In the genomic region with DNA sequence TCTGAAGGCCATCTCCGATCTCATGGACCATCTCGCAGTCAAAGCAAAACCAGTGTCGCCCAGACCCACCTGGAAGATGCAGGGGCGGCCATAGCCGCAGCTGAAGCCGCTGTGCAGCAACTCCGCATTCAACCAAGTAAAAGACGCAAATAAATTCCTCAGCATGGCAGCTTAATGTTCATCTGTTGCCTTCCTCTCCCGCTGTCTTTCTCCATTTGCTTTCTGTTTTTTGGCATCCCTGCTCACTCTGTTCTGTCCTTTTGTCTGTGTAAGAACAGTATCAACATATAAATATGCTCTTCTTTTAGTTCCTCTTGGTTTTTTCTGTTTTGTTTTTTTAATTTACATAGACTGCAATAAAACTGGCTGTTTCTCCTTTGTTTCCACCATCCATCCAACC, we compare ENCODE assay signal across 22 mouse cellular contexts.
A peak's percentile ranks its signal among the peaks of the same experiment; 100 is the strongest.
DNase-seq lines count a peak whose midpoint lies in the region; TF ChIP-seq lines count a peak whose summit lies in the region.
"Had no signal": no experiment of that assay in that cellular context is flagged by ENCODE, and none has a peak within 500 bp of the region (broad histone marks: within the 10 kb centered on the region; RNA-seq: fewer than 3 reads in every experiment).

No protein-coding gene starts in this region.

- H3K27me3 ChIP-seq in cerebellum, adult 2 months (ENCODE audit: control insufficient read depth, insufficient read depth, low read length) = no peaks in the 10 kb centered on the region
- H3K27me3 ChIP-seq: embryonic facial prominence, embryonic 13.5 days; forebrain, embryonic 12.5 days; forebrain, embryonic 15.5 days; hindbrain, embryonic 12.5 days; hindbrain, embryonic 15.5 days had no signal

- H3K27ac ChIP-seq in cerebellum, adult 2 months (ENCODE audit: insufficient read depth, low read length) = no peak overlapping the region
- H3K27ac ChIP-seq: embryonic facial prominence, embryonic 10.5 days; embryonic facial prominence, embryonic 13.5 days; forebrain, embryonic 12.5 days; forebrain, embryonic 15.5 days; gastrocnemius, adult 2 months; hindbrain, embryonic 12.5 days; hindbrain, embryonic 15.5 days had no signal

- no peak overlapping the region for H3K4me3 ChIP-seq in cerebellum, adult 2 months (replicated peaks; ENCODE audit: insufficient read depth, low read depth, low read length)
- H3K4me3 ChIP-seq: embryonic facial prominence, embryonic 10.5 days; embryonic facial prominence, embryonic 13.5 days; erythroblast, embryonic 14.5 days; forebrain, embryonic 12.5 days; forebrain, embryonic 15.5 days; gastrocnemius, adult 2 months; hindbrain, embryonic 12.5 days; hindbrain, embryonic 15.5 days had no signal

- TF ChIP-seq POLR2A in cerebellum, adult 2 months (IDR thresholded peaks at IDR 0.05; ENCODE audit: borderline replicate concordance, insufficient read depth, low read length) = no peak

- no peaks in the 10 kb centered on the region for H3K4me1 ChIP-seq in cerebellum, adult 2 months (ENCODE audit: control insufficient read depth, insufficient read depth, low read length)
- H3K4me1 ChIP-seq: embryonic facial prominence, embryonic 10.5 days; embryonic facial prominence, embryonic 13.5 days; forebrain, embryonic 12.5 days; forebrain, embryonic 15.5 days; hindbrain, embryonic 12.5 days; hindbrain, embryonic 15.5 days had no signal

- WGBS in cerebellum, adult 2 months = 66% methylated on average over 9 of the region's 9 CpGs

- peak; percentile 14 for DNase-seq in cerebellum, adult 11 months
- no peak for DNase-seq in cerebellum, postnatal 4 days (ENCODE audit: low spot score in 2 of 2)
- DNase-seq in cerebellum, adult 2 months = peak; percentile 30 to 55
- DNase-seq in cerebellum, adult 8-10 months = no peak
- peak; percentile 25 for DNase-seq in layer of hippocampus, adult 9-11 months
- DNase-seq in layer of hippocampus, adult 9-10 months (ENCODE audit: low spot score) = no peak
- peak; percentile 25 to 26 for DNase-seq in cerebellum, postnatal 25 days
- DNase-seq in adrenal gland, postnatal 4 days (ENCODE audit: low spot score in 2 of 2) = no peak
- DNase-seq: adrenal gland, adult 8-10 months; adrenal gland, postnatal 25 days; embryo, embryonic 11 days; gastrocnemius, adult 2 months; gastrocnemius, postnatal 14 days; heart, adult 11 months; kidney, adult 2 months had no signal

- TF ChIP-seq CTCF in cerebellum, adult 2 months (IDR thresholded peaks at IDR 0.05; ENCODE audit: borderline replicate concordance, insufficient read depth, low read depth, low read length) = no peak

Comparison
In these comparisons a context has a peak if more than half of its experiments do, and no peak if none do; other contexts are left out.
1. DNase-seq: peak in cerebellum, adult 11 months (single experiment), cerebellum, adult 2 months (2 of 2), layer of hippocampus, adult 9-11 months (single experiment) and cerebellum, postnatal 25 days (2 of 2); none in cerebellum, postnatal 4 days (0 of 2), cerebellum, adult 8-10 months (single experiment), layer of hippocampus, adult 9-10 months (single experiment) and adrenal gland, postnatal 4 days (0 of 2).